Mouse (Mus musculus): ENCODE measurements around the gene Ldb2.

The Ldb2 gene

DNA sequence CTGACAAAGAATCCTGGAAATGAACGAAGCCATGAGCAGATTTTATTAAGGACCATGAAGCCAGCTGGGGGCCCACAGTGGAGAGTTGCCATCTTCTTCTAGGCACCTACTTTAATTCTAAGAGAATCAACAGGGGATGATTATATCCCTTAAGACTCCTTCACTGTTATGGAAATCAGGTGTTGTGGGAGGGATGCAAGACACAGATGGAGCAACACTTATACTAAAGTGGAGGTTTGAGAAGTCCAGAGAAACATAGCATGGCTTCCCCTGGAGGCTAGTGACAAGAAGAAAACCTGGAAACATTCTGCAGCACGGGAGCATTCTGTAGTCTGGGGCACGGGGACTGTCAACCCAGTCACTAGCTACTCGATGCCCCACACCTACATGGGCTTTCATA is 85.0 kb downstream of the Ldb2 start:
- DNase-seq (ENCODE audit: low spot score), result no peak

DNA sequence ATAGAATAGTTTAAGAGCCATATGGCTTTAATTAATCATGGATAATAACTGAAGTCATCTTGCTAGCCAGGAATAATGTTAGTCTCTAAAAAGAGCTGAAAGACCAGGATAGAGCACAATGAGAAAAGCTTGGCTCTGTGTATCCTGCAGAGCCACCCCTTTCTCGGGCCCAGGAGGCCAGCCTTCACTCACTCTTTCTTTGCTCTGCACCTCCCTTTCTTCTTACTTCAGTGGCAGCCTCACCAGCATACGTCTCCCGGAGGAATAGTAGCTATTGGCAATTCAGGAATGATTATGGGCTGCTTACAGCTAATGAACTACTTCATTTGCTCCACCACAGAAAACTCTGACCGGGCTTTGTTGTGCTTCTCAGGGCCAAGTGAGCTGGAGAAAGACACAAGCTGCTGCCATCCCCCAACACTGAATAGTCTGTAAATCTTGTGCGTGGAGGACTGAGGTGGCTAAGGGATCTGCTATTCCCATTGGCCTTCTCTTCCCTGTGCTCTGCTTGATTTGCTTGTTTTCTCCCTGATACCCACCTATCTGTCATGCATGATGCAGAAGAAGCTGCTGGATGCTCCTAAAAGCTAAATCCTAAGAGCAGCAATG is 86.2 kb downstream of the Ldb2 start:
- DNase-seq (ENCODE audit: low spot score), result no peak

DNA sequence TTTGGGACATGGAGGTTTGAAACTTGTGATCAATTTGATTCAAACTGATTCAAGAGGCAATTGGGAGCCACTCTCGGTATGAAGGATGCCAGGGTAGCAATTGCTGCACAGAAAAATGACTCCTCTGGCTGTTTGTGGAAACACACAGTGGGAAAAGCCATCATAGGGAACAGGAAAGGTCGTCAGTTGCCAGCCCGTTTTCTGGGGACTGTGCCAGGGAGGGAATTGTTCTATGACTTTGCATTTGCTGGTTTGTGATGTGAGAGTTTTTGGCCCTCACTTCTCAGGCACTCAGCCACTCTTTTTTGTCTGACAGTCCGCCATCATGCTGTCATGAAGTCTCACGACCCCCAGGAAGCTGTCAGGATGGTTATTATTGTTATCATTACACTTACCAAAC is 88.3 kb downstream of the Ldb2 start:
- no peak for DNase-seq (ENCODE audit: low spot score)

DNA sequence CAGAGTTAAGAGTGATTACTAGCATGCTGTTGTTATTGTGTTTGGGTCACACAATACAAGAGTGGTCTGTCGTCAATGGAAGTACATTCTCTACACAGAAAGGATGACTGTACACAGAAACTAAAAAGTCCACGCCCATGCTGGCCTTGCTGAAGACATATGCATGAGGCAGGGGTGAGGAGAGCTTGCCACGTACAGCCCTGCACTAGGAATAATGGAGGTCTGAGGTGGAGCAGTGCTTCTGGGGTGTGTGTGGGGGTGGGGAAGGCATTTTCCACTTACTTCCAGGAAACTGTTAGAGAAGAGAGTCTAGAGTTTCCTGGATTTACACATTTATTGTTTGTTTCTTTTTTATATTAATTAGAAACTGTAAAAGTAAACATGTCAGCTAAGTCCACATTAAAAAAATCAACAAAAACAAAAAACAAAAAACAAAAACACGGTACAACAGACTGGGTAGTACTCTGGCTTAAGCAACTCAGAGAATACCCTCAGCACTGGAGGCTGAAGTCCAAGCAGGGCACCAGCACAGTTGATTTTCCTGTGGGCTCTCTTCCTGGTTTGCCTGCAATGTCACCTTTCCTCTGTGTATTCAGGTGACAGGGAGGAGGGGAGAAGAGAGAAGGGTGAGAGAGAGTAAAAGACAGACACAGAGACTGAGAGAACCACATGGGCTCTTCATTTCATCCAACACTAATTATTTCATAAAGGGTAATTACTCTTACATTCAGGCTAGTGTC is 89.2 kb downstream of the Ldb2 start:
- no peak for DNase-seq (ENCODE audit: low spot score)

DNA sequence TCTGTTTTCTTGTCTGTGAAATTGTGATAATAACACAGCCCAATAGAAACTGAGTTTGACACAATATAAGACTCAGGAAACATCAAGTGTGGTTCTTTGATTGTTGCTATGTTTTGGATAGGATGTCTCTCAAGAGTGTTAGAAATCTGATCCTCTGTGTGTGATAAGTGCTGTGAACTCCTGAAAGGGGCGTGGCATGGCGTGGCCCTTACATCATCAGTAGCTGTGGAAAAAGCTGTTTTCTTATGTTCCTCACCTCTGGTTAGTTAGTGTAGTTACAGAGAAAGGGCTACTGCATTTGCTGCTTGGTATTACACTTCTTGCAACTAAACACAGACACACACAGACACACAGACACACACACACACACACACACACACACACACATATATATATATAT is 90.2 kb downstream of the Ldb2 start:
- no peak for DNase-seq (ENCODE audit: low spot score)

DNA sequence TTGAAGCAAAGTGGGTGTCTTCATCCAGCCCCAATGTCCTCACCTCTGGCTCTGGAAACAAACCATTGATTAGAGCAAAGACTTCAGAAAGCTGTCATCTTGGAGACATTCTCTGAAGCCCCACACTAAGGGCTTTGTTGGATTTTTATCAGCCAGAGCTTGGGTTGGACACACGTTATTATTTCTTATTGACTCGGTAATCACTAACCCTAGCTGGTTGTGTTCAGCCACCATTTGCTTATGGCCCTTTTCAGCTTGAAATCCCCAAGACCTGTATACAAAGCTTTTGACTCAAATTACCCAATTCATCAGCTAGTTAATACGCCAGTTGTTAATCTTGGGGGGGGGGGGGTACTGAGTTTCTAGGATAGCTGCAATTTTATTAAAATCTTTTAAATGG is 91.5 kb downstream of the Ldb2 start:
- no peak for DNase-seq (ENCODE audit: low spot score)

DNA sequence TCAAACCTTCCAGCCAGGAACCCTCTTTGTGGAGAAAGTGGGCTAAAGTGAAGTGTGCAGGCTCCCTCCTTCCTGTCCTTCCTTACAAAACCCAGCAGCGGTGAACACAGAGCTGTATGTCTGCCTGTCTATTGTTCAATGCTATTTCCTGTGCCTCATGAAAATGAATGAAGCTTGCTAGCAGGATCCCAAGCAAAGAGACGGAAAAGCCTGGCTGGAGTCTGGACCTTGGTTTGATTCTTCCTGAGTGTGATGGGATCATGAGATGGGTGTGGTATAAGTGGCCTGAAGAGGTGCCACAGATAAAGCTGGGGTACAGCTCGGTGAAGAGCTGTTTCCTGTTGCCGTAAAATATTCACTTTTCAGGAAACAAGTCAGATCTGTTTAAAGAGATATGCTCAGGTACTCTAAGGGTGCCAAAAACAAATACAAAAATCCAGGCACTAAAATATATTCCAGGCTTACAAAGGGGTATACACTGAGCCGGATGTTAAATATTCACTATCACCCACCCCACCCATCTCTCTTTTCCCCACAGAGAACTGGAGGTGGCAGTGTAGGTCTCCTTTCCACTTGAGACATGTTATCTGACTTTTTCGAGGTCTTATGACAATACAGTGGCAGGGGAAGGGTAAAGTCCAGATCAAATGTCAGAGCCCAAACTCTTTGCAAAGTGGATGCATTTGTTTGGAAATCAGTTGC is 92.3 kb downstream of the Ldb2 start:
- no peak for DNase-seq (ENCODE audit: low spot score)

DNA sequence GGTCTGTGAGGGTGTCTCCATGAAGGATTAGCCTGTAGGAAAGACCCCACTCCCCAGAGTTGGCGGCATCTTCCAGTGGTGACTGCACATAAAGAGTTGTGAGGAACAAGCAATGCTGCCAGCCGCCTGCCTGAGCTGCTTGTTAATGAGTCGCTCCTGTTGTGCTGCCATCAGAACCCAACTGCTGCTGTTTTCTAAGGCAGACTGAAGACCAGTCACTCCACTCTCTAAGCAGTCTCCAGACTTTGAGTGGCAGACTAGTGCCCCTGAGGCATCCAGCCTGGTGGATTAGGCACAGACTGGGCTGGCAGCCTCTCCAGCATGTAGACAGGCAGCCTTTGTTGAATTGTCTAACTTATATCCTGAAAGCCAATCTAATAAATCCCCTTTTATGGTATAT is 101.5 kb downstream of the Ldb2 start:
- no peak for DNase-seq (ENCODE audit: low spot score)

DNA sequence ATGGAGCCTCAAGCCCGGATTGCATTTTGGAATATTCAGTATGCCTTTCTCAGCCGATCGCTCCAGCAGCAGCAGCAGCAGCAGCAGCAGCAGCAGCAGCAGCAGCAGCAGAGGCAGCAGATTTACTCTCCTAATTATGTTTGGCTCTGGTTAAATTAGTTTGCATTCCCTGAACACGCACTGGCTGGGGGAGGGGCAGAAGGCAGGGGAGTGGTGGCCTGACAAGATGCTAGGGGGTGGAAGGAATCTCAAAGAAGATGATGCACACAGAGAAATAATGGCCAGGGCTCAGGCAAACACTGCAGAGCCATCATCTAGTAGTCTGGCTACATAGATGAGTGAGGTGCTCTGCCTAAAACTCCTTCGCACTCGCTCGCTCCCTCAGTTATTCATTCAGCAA is 102.9 kb downstream of the Ldb2 start:
- peak; percentile 8 for DNase-seq (ENCODE audit: low spot score)

DNA sequence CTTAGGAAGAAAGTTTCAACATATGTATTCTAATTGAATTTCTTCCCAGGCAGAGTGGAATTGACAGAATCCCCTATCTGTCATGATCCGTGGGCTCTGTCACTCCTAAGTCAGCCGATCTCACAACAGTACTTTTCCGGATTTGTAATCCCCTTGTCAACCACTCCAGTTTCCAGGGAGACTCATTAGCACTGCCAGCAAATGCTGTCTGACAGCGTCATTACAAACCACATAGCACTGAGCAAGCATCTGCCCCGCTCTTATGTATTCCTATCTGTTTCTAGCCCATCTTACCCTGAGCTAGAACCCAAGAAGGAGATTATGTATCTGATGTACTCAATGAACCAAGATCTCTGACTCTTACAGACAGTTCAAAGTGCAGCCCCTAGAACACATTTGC is 105.8 kb downstream of the Ldb2 start:
- DNase-seq (ENCODE audit: low spot score), result no peak

DNA sequence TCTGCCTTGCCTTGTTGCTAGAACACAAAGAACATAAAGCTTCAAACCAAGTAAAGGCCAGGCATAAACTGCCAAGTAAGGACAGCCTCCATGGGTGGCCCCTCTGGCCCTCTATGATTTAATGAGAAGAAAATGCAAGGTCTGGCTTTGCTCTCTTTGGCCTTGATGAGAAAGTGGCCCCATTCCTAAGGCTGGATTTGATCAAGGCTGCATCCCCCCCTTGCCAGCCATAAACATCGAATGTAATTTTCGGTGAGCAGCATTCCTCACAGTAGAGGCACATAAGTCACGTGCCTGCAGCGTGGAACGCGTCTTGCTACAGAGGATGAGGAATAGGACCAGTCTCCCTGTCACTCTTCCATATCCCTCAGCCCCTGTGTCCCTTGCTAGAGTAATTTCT is 113.1 kb downstream of the Ldb2 start:
- no peak for DNase-seq (ENCODE audit: low spot score)

DNA sequence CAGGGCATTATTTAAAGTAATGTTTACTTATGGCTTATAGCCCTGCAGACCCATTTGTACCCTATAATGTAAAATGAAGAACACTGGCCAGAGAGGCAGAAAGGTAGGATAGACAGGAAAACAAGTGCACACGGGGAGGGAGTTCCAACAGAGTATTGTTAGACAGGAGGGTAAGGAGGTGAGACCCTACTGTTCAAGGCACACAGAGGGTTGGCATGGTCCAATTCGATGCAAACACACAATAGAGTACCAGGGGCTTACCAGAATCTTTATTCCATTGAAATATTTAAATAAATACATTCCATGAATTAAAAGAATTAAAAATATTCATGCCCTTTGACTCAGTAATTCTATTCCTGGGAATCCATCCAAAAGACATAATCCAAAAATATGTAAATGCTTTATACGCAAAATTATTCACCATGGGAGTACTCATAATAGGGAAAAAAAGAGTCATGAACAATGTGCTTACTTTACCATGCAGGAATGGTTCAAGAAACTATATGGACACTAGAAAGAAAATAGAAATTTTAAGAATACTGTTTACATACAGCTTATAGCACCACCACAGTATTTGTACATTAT is 118.3 kb downstream of the Ldb2 start:
- DNase-seq (ENCODE audit: low spot score), result no peak

DNA sequence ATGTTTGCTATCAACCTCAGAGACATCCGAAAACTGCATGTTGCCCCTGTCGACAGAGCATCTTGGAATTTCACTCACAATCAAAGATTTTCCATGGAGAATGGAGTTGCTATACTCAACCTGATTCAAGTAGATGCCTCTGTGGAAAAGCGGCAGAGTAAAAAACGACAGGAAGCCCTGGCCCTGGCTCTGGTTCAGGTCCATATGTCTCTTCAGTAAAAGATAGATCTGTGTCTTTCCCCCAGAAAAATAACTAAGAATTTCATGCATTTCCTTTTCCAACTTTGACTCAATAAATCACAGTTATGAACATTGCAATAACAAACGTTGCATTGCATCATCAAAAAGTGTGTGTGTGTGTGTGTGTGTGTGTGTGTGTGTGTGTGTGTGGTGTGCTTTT is 121.7 kb downstream of the Ldb2 start:
- no peak for DNase-seq (ENCODE audit: low spot score)

DNA sequence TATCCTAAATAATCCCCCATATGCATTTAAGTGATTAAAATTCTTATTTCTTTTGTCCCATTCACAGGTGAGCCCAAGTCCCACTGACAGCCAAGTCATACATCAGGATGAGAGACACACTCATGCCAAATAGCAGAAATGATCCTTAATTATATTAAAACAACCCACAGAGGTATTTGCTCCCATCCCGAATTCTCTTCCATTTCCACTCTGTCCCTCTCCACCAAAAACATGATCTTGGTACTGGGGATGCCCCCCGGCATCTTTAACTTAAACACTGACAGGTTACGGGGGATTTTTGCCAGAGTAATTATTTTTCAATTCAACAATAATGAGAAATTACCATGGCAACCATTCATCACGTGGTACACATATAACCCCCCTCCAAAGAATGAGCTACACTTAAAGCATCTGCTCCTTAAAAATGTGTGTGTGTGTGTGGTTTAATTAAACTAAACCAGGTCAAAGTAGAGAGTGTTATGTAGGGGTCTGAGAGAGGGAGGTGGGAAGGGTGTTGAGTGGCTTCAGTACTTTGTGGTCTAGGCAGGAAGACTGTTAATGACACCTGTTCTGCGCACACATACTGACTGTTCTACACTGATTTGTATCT is 123.2 kb downstream of the Ldb2 start:
- no peak for DNase-seq (ENCODE audit: low spot score)

DNA sequence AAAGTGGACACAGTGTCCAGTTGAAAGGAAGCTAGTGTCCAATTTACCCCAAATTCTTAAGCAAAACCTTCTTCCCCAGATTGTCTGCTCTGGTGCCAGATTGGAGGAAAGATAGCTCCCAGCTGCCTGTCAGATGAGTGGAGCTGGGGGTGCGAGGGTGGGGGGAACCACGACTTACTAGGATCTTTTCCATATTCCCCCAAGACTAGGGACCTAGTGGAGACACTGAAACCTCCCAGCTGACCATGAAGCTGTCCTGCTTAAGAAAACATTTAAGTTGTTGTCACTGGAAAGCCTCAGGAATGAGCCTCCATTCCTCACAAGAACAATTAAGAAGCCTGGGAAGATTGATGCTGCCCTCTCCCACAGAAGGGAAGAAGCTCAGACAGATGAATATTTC is 129.1 kb downstream of the Ldb2 start:
- DNase-seq (ENCODE audit: low spot score), result no peak

DNA sequence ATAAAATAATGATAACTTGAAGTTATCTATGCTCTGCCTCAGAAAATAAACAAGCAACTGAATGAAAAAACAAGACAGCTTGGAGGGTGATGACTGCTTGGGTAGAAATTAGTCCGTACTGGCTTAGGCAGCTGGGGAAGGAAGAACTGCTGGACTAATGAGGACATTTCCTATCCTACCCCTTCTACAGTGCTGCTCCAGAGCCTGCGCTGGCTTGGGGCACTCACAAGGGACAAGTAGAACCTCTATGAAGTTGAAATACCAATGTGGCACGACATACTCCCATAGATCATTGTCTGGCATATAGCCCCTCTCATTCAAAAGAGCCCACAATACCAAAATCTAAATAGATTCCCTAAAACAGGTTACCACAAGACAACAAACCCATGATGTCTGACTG is 131.6 kb downstream of the Ldb2 start:
- peak; percentile 6 for DNase-seq (ENCODE audit: low spot score)

DNA sequence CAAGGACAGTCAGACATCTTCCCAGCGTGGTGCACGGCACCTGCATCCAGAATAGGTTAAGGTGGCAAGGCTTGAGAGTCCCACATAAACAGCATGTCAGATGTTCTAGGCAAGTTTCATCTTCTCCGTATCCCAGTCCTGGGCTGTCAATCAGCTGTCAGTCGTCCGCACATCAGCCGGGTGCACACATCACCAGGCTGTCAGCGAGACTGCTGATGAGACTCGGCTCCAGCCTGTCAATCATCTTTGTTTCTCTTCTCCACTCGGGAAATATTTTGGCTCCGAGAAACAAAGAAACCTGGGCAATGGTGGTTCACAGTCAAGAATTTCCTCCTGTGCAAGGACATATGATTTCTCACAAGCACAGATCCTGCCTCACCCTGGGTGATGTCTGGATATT is 132.1 kb downstream of the Ldb2 start:
- DNase-seq (ENCODE audit: low spot score), result no peak

DNA sequence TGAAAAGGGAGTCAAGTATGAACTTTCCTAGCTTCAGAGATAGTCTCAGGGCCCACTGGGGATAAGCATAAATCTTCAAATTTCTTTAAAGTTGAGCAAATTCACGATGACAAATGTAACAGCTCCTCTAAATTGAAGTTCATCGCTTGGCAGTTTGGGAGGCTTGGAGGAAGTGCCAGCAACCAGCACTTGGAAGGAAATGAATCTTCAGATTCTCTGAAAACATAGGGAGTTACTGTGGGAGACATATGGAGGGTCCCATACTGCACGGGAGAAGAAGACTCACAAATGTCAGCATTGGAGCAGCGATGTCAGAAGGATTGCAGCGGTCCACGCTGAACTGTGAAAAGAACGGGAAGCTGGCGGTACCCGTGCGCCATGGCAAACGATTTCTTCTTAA is 139.8 kb downstream of the Ldb2 start:
- DNase-seq (ENCODE audit: low spot score), result no peak

DNA sequence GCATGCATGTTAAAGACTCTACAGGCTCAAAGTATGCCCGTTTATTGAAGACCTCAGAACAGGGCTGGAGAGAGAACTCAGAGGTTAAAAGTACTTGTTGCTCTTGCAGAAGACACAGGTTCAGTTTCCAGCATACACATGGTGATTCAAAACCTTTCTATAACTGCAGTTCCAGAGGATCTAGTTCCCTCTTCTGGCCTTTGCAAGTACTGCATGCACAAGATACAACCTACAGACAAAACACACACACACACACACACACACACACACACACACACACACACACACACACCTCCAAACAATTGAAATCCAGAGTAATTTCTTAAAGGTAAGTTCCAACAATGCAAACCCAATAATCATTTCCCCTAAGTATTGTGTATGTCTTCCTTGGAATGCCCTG is 142.8 kb downstream of the Ldb2 start:
- DNase-seq (ENCODE audit: low spot score), result no peak

DNA sequence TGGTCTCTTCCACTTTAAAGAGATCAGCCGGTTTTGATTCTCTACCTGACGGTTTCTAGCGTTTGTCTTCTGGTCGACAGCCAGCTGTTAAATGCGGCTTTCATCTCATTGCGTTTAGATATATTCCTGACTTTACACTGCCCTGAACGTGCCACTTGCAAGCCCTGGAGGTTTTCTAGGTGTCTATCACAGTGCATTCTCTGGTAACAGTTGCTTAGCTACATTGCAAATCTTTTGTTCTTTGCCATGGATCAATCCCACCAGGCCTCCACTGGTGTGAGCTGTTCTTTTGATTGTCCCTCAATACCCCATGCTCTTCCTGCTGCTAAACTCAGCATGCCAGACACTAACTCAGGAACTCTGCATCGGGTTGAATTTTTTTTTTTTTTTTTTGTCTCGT is 145.1 kb downstream of the Ldb2 start:
- no peak for DNase-seq (ENCODE audit: low spot score)

DNA sequence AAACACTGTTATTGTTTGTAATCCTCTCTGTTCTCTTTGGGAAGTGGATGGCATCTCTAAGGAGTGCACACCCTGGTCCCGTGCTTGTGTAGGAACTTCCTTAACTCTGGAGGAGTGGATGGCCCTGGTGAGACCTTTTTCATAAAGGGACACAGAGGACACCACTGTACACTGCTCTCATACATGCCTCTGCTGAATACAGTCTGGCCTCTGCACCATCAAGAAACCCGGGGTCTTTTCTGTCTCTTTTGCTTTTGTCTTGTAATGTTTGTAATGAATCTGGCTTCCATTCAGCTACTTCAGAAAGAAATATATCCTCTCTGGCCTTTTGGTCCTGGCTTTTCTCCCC is 152.7 kb downstream of the Ldb2 start:
- no peak for DNase-seq (ENCODE audit: low spot score)

DNA sequence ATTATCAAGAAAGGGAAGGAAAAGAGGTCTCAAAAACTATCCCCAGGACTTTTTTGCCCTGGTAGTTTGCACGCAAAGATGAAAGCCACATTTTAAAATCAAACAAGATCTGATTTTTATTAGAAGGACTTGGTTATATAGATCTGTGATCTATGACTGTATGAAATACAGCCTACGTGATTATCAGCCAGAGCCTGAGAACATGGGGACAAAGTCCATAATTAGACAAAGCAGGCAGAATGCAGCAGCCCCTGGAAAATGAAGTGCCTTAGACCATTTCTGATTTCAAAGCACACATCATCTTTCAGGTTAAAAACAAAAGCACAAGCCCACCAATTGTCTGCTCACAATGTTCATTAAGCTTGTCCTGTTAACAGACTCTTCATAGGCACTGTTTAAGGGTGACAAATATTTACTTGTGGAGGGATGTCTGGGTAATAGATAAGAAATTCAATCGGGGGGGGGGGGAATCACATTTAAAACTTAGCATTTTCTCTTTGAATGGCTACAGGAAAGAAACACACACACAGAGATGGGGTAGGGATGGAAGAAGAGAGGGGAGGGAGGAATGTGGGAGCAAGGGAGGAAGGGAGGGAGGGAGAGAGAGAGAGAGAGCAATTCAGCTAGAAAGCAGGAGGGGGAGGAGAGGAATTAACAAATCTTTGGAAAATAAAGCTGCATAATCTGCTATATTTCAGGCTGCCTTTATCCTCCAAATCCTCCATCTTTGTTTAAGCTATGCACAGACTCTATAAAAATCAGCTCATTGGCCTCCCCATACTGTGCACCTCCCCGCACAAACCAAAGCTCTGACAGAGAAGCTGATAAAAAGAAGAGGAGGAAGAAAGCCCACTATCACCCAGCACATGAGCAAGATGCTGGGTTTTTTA is 153.3 kb downstream of the Ldb2 start:
- no peak for DNase-seq (ENCODE audit: low spot score)

Data from MN1 (cell line).